Mouse (Mus musculus): ENCODE data around the gene Clec4n.
"Not testable (repeated sequence)": the region's sequence is repeated elsewhere in the genome, so short reads cannot be mapped to it uniquely, and the experiment has no call there.

Clec4n gene

GRCm38 (mm10) chr6:123292751-123293400 is 63.2 kb downstream of the Clec4n start:
- no peak for DNase-seq (ENCODE audit: low spot score)

GRCm38 (mm10) chr6:123293509-123293908 is 63.9 kb downstream of the Clec4n start:
- DNase-seq (ENCODE audit: low spot score) = not testable (repeated sequence)
